Mouse (Mus musculus) forebrain, embryonic 11.5 days (tissue): ENCODE measurements at regions not wholly inside any gene's neighbourhood (a gene's known extent, or its start where the extent isn't known, plus 50 kb on each side); places are given as distances from the start of the nearest gene placed in this dataset.

Source experiments
- ATAC-seq: fragments of 200-750 bp; cut with Nextera tagmentation; replicated peaks from 2 replicates; pipeline ENCODE4 v1.8.0; 2017; ENCODE audit warnings: moderate TSS enrichment; ENCODE audit not compliant: low FRiP score
- DNase-seq: peaks from one replicate; pipeline ENCODE4 v3.0.0-alpha.2; 2017; ENCODE audit warnings: low spot score
- H3K27ac ChIP-seq: fragments of 300-500 bp; sonication (generic); 2 replicates; pipeline ENCODE4 v1.5.1; 2014; ENCODE audit warnings: low read depth, low read length
- H3K27me3 ChIP-seq: fragments of 300-500 bp; sonication (generic); 2 replicates; pipeline ENCODE4 v1.6.1; 2014; ENCODE audit warnings: mild to moderate bottlenecking, low read length, mixed read lengths; ENCODE audit not compliant: control insufficient read depth, insufficient read depth
- H3K36me3 ChIP-seq: fragments of 300-500 bp; sonication (generic); 2 replicates; pipeline ENCODE4 v1.6.1; 2014; ENCODE audit warnings: mild to moderate bottlenecking, low read length, moderate library complexity, mixed read lengths; ENCODE audit not compliant: control insufficient read depth, insufficient read depth
- H3K4me1 ChIP-seq: fragments of 300-500 bp; sonication (generic); replicated peaks from 2 replicates; pipeline ENCODE4 v1.6.1; 2014; ENCODE audit warnings: low read length, mixed read lengths; ENCODE audit not compliant: control insufficient read depth, insufficient read depth
- H3K4me2 ChIP-seq: fragments of 300-500 bp; sonication (generic); 2 replicates; pipeline ENCODE4 v1.6.1; 2014; ENCODE audit warnings: low read depth, mild to moderate bottlenecking, low read length, moderate library complexity, mixed read lengths; ENCODE audit not compliant: severe bottlenecking
- H3K4me3 ChIP-seq: fragments of 300-500 bp; sonication (generic); 2 replicates; pipeline ENCODE4 v1.5.1; 2014; ENCODE audit warnings: low read depth, low read length
- H3K9ac ChIP-seq: fragments of 300-500 bp; sonication (generic); 2 replicates; pipeline ENCODE4 v1.6.1; 2014; ENCODE audit warnings: low read length
- H3K9me3 ChIP-seq: fragments of 300-500 bp; sonication (generic); 2 replicates; pipeline ENCODE4 v1.6.1; 2016; ENCODE audit warnings: low read length, mixed read lengths; ENCODE audit not compliant: control insufficient read depth
- WGBS: fragments of 180-500 bp; shearing (Covaris S2); extraction: QIAGEN DNeasy Blood & Tissue Kit; methylation state at CpG from one replicate; pipeline ENCODE4 v1.1.7; 2014; 5-methylcytosine and 5-hydroxymethylcytosine counted together

DNA sequence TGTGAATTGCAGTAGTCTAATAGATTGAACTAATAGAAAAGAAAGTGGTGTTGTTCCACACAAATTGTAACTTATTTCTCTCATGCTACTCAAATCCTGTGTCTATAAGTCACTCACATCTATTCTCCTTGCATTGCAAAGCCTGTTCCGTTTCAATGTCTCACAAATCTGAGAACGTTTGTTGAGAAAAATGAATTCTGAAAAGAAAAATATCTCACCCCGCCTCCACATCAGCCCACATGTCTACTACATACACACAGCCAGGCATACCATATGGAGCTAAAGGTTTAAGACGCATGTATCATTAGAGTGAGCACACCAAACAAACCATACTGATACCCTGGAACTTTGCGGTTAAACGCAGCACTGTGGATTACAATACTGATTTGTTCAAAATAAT, 258.0 kb downstream of the Zpld1 start:
- Histone ChIP-seq H3K4me2 (no peak overlapping the region), H3K4me1 (no peaks in the 10 kb centered on the region), H3K27ac (no peak overlapping the region), H3K9ac (no peak overlapping the region), H3K4me3 (no peak overlapping the region), H3K36me3 (no peaks in the 10 kb centered on the region), H3K27me3 (no peaks in the 10 kb centered on the region), H3K9me3 (no peaks in the 10 kb centered on the region; the same call in 1 of the 2 replicates)
- ATAC-seq (no peak), DNase-seq (no peak)
- WGBS: 89% methylated on average over 6 of the region's 6 CpGs

DNA sequence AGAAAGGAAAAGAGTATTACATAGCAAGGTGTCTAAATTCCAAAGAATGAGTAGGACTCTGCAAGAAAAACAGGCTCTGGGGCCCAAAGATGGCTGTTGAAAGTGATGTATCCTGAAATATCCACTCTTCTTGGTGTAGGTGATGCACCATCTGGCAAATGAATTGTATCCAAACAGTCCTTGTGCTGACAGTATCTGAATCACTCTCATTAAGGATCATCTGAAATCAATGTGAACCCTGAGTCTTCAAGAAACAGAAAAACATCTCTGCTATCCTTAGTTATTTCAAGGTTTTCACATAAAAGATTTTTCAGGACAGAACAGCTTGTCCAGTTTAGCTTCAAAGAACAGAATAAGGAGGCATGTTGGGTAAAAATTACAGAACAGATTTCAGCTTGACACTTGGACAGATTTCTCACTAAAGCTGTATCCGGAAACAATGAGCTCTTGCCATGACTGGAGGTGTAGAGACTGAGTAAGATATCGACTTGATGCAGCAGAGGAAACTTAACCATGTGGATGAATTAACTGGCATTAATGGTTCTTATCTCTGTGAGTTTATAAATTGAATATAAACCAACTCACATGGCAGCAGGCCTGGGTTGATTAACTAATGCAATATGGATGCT, 296.0 kb downstream of the Zpld1 start:
- Histone ChIP-seq H3K36me3 (no peaks in the 10 kb centered on the region), H3K9me3 (no peaks in the 10 kb centered on the region), H3K4me3 (no peak overlapping the region), H3K27me3 (no peaks in the 10 kb centered on the region), H3K4me1 (no peaks in the 10 kb centered on the region), H3K9ac (no peak overlapping the region), H3K27ac (no peak overlapping the region), H3K4me2 (no peak overlapping the region)
- 87% methylated on average over 2 of the region's 2 CpGs for WGBS
- ATAC-seq (no peak), DNase-seq (no peak)

DNA sequence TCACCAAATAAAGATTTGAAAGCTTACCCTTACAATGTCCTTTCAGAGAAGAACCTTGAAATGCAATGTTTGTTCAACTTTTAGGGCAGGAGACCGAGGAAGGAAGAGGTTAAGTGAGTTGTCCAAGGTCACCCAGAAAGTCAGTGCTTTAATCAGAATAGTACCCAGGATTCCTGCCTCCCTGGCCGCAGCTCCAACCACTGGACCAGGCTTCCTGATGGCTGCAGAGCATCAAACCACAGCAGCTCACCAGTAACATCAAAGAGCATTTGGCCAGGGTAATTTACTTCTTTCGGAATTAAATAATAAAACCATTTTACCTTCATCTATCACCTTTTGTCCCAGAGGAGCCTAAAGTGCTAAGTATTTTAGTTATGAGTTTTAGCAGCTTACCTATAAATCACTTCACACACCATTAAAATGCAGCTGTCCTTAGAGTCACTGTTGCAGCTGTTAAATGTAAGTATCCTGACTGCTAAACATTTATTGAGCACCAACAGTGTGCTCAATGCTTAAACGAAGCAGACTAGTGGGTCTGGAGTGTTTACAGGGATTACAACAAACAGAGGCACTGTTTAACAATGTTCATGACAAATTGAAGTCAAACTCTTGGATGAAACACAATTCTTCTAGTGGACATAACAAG, 306.1 kb downstream of the Zpld1 start:
- Histone ChIP-seq H3K27me3 (no peaks in the 10 kb centered on the region), H3K4me1 (no peaks in the 10 kb centered on the region), H3K36me3 (no peaks in the 10 kb centered on the region), H3K4me2 (no peak overlapping the region), H3K27ac (no peak overlapping the region), H3K9me3 (no peaks in the 10 kb centered on the region), H3K4me3 (no peak overlapping the region), H3K9ac (no peak overlapping the region)
- 85% methylated on average over 4 of the region's 4 CpGs for WGBS
- DNase-seq: no peak
- ATAC-seq: no peak

DNA sequence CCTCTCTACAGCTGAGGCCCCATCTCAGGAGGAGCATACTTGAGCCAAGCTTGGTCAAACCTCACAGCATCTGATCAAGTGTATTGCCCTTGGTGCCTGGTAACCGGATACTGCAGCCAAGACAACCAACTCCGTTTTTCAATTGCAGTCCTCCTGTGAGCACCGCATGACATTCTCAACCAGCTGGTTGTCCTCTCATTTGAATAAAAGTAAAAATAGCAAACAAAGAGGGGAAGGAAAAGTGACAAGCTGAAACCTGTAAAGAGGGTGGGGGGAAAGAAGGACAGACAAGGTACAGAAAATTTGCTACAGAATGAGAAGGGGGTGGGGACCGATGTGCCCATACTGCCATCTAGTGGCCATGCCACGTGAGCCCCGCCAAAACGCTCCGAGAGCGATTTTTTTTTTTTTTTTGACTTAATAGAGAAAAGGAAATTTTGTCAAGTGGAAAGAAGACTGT, 314.0 kb downstream of the Zpld1 start:
- Histone ChIP-seq H3K4me1 (no peaks in the 10 kb centered on the region), H3K27ac (no peak overlapping the region), H3K4me3 (no peak overlapping the region), H3K9ac (no peak overlapping the region), H3K4me2 (0 out of 2 replicates have a peak overlapping the region, but pooled peaks have one; percentile 31), H3K9me3 (no peaks in the 10 kb centered on the region), H3K27me3 (no peaks in the 10 kb centered on the region), H3K36me3 (no peaks in the 10 kb centered on the region)
- peak; percentile 81 for DNase-seq
- ATAC-seq: peak; percentile 79
- WGBS: 4% methylated on average over 9 of the region's 9 CpGs

DNA sequence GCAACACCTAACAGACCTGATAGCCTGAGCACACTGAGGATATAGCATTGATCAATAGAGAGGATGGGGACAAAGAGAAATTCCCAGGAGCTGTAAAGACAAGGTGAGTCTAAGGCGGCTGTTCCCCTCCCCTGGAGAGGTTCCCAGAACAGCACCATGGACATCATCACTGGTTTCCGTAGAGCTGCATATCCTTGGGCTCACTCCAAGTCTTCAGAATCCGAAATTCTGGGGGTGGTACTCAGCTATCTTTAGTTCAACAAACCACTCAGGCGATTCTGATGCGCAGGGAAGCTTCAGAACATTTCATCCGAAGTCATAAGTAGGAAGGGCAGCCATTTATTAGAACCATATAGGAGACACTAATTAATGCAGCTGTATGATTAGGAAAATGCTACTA, 327.4 kb downstream of the Zpld1 start:
- H3K36me3 ChIP-seq: no peaks in the 10 kb centered on the region
- no peaks in the 10 kb centered on the region for H3K4me1 ChIP-seq
- ATAC-seq: no peak
- 92% methylated on average over 6 of the region's 6 CpGs for WGBS
- H3K4me3 ChIP-seq: no peak overlapping the region
- DNase-seq: no peak
- no peak overlapping the region for H3K4me2 ChIP-seq
- H3K9ac ChIP-seq: no peak overlapping the region
- H3K27me3 ChIP-seq: no peaks in the 10 kb centered on the region
- H3K9me3 ChIP-seq: no peaks in the 10 kb centered on the region
- H3K27ac ChIP-seq: no peak overlapping the region

DNA sequence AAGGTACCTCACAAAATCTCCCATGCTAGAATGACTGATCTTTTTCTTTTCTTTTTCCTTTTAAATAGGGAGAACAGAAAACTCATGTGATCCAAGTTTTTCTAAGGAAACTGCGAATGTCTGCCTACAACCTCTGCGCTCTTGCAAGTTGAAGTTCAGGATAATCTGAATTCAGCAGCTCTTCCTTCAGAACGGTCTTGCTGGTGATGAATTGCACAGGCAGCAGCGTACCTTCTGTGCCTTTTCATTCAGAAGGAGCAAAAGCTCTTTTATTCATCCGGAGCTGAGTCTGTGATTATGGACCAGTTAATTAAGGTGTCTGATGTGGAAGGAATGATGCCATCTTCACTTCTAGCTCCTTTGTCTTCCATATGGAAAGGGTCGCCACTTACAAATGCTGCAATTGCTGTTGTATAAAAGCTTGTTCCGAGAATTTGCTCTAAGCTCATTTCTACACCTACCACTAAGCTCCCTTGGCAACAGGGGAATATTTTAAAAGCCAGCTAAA, 353.9 kb downstream of the Zpld1 start:
- WGBS: 67% methylated on average over 7 of the region's 7 CpGs
- H3K9ac ChIP-seq: no peak overlapping the region
- no peak overlapping the region for H3K27ac ChIP-seq
- no peak overlapping the region for H3K4me3 ChIP-seq
- no peak for ATAC-seq
- H3K4me1 ChIP-seq: no peaks in the 10 kb centered on the region
- no peak for DNase-seq
- H3K36me3 ChIP-seq: no peaks in the 10 kb centered on the region
- H3K9me3 ChIP-seq: no peaks in the 10 kb centered on the region
- no peak overlapping the region for H3K4me2 ChIP-seq
- no peaks in the 10 kb centered on the region for H3K27me3 ChIP-seq

DNA sequence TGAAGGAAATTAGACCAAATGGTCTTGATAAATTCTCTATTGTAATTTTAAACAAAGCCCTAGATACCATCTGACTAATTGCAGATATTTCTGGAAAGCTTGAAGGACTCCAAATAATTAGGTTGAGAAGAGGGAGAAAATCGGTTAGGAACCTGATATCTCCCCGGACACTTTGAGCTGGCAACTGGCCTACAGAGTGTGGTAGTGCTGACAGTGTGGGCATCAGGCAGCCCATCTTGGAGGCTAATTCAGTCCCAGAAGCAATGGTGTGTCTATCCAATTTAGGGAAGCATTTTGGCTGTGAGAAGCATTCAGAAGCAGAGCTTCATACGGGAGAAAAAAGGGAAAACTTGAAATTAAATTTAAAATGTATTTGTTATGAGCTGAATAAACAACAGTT, 369.5 kb downstream of the Zpld1 start:
- no peak overlapping the region for H3K4me2 ChIP-seq
- H3K9me3 ChIP-seq: no peaks in the 10 kb centered on the region
- H3K27me3 ChIP-seq: no peaks in the 10 kb centered on the region
- ATAC-seq (no peak), DNase-seq (no peak)
- H3K4me3 ChIP-seq: no peak overlapping the region
- H3K36me3 ChIP-seq: no peaks in the 10 kb centered on the region
- WGBS: 86% methylated on average over 3 of the region's 3 CpGs
- H3K9ac ChIP-seq: no peak overlapping the region
- no peak overlapping the region for H3K27ac ChIP-seq
- no peaks in the 10 kb centered on the region for H3K4me1 ChIP-seq

DNA sequence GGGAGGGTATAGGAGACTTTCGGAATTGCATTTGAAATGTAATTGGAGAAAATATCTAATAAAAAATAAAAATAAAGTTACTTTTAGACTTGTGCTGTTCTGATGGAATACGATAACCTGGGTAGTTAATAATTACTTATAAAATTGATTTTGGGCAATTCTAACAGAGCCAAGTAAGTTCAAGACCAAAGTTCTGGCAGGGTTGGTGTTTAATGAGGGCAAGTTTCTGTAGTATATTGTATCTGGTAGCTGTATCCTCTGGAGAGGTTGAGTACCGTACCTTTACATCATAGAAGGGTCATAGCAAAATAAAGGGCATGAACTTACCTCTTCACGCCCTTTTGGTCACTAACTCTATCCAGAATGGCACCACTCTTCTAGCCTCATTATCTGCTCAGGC, 394.9 kb downstream of the Zpld1 start:
- H3K27me3 ChIP-seq: no peaks in the 10 kb centered on the region
- H3K4me2 ChIP-seq: no peak overlapping the region
- H3K9ac ChIP-seq: no peak overlapping the region
- H3K9me3 ChIP-seq: no peaks in the 10 kb centered on the region
- H3K4me3 ChIP-seq: no peak overlapping the region
- H3K4me1 ChIP-seq: no peaks in the 10 kb centered on the region
- no peak overlapping the region for H3K27ac ChIP-seq
- ATAC-seq (no peak), DNase-seq (no peak)
- H3K36me3 ChIP-seq: no peaks in the 10 kb centered on the region
- WGBS: 93% methylated on average over 4 of the region's 4 CpGs

DNA sequence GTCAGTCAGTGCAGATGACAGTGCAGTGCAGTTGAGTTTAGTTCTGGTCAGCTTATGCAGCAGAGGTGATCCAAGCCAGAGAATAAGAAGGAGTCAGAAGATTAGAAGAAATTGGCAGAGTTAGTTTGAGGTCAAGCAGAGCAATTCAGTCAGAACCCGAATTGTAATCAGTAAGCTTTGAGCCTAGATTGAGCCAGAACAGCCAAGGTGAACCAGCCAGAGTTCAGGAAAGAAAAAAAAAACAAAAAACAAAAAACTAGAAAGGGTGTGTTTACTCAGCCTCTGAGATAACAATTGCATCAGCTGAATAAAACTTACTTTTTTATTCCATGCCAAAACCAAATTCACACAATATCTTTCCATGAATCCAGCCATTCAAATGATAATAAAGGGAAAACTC, 396.3 kb downstream of the Zpld1 start:
- DNase-seq (no peak), ATAC-seq (no peak)
- Histone ChIP-seq H3K4me1 (no peaks in the 10 kb centered on the region), H3K4me2 (no peak overlapping the region), H3K27me3 (no peaks in the 10 kb centered on the region), H3K9me3 (no peaks in the 10 kb centered on the region), H3K4me3 (no peak overlapping the region), H3K27ac (no peak overlapping the region), H3K9ac (no peak overlapping the region), H3K36me3 (no peaks in the 10 kb centered on the region)
- 73% methylated on average over 1 of the region's 1 CpGs for WGBS
